Comparison of ENCODE assay signal across 8 mouse cellular contexts in the genomic region with DNA sequence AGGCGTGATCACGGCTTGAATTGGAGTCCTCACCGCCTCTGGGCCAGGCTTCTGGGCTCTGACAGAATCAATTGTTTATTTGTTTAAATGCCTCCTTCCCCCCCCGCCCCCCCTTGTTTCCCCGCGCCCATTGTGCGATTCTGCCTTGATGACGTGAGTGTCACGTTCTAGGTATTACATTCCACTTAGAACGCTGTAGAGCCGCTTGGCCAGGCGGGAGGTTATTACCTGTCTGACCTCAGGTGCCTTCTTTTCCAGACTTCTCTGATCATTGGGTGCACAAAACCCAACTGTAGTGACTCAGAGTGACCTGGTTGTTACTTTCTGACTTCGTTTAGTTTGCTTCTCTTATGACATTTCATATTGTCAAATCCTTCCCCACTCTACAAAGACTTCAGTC. TPM values are rescaled to one million over a fixed set of nuclear protein-coding genes. Genes with fewer than 3 reads are reported as not detected.
DNase-seq lines count a peak whose midpoint lies in the region; ATAC-seq lines count a peak whose summit lies in the region.

No protein-coding gene starts in this region.

- no peaks in the 10 kb centered on the region for H3K4me1 ChIP-seq in kidney, embryonic 14.5 days (ENCODE audit: control insufficient read depth, insufficient read depth, low read length)
- H3K4me1 ChIP-seq in embryonic facial prominence, embryonic 10.5 days = peaks cover 8% of the 10 kb centered on the region
- peaks cover 4% of the 10 kb centered on the region for H3K4me1 ChIP-seq in intestine, embryonic 16.5 days (ENCODE audit: control insufficient read depth, insufficient read depth, low read length)

- H3K4me2 ChIP-seq in kidney, embryonic 14.5 days (replicated peaks; ENCODE audit: low read depth, low read length) = peak overlapping the region; percentile 66
- H3K4me2 ChIP-seq in intestine, embryonic 16.5 days (ENCODE audit: low read depth, low read length) = peak overlapping the region; percentile 68

- peak overlapping the region; percentile 48; the same call in 1 of the 2 replicates for H3K27ac ChIP-seq in kidney, embryonic 14.5 days (ENCODE audit: low read depth, low read length)
- H3K27ac ChIP-seq in embryonic facial prominence, embryonic 10.5 days (replicated peaks) = peak overlapping the region; percentile 93
- H3K27ac ChIP-seq in intestine, embryonic 16.5 days (ENCODE audit: low read length) = peak overlapping the region; percentile 75

- peak overlapping the region; percentile 78 for H3K9ac ChIP-seq in kidney, embryonic 14.5 days (ENCODE audit: low read depth, low read length)
- H3K9ac ChIP-seq in intestine, embryonic 16.5 days (ENCODE audit: low read depth, low read length) = peak overlapping the region; percentile 94

- H3K36me3 ChIP-seq in kidney, embryonic 14.5 days (ENCODE audit: control insufficient read depth, insufficient read depth, low read length) = no peaks in the 10 kb centered on the region
- H3K36me3 ChIP-seq in embryonic facial prominence, embryonic 10.5 days (replicated peaks) = no peaks in the 10 kb centered on the region
- no peaks in the 10 kb centered on the region for H3K36me3 ChIP-seq in intestine, embryonic 16.5 days (ENCODE audit: control insufficient read depth, insufficient read depth, low read length)

- ATAC-seq in kidney, embryonic 14.5 days (ENCODE audit: low FRiP score, low TSS enrichment) = no peak; the same call in 1 of the 2 replicates
- peak; percentile 45 for ATAC-seq in intestine, embryonic 16.5 days
- peak; percentile 8; the same call in 1 of the 2 replicates for ATAC-seq in megakaryocyte progenitor cell, adult 5-6 weeks (replicated peaks; ENCODE audit: poor library complexity)
- no peak for ATAC-seq in activated CD4-positive, CD25-positive, alpha-beta regulatory T cell, adult 4 months

- H3K4me3 ChIP-seq in kidney, embryonic 14.5 days (ENCODE audit: low read length) = peak overlapping the region; percentile 79
- H3K4me3 ChIP-seq in embryonic facial prominence, embryonic 10.5 days = peak overlapping the region; percentile 83
- H3K4me3 ChIP-seq in intestine, embryonic 16.5 days (ENCODE audit: low read length) = peak overlapping the region; percentile 88

- no peak for DNase-seq in kidney, postnatal 4 days
- no peak for DNase-seq in embryonic facial prominence, embryonic 10.5 days (ENCODE audit: low spot score)
- DNase-seq in ovary, postnatal 14 days (ENCODE audit: low spot score) = no peak
- no peak for DNase-seq in adrenal gland, postnatal 25 days

- 3% methylated on average over 13 of the region's 13 CpGs for WGBS in kidney, embryonic 14.5 days
- WGBS in embryonic facial prominence, embryonic 10.5 days = 2% methylated on average over 13 of the region's 13 CpGs
- 2% methylated on average over 12 of the region's 13 CpGs for WGBS in intestine, embryonic 16.5 days

- H3K27me3 ChIP-seq in kidney, embryonic 14.5 days (ENCODE audit: control insufficient read depth, insufficient read depth, low read length) = no peaks in the 10 kb centered on the region
- no peaks in the 10 kb centered on the region for H3K27me3 ChIP-seq in embryonic facial prominence, embryonic 10.5 days (replicated peaks; ENCODE audit: low read depth, poor library complexity, severe bottlenecking)
- H3K27me3 ChIP-seq in intestine, embryonic 16.5 days (replicated peaks; ENCODE audit: control insufficient read depth, insufficient read depth, low read length) = no peaks in the 10 kb centered on the region

- H3K9me3 ChIP-seq in kidney, embryonic 14.5 days (ENCODE audit: control insufficient read depth, low read length) = no peaks in the 10 kb centered on the region
- no peaks in the 10 kb centered on the region for H3K9me3 ChIP-seq in embryonic facial prominence, embryonic 10.5 days
- no peaks in the 10 kb centered on the region for H3K9me3 ChIP-seq in intestine, embryonic 16.5 days (ENCODE audit: control insufficient read depth, low read length)

RNA-seq across cellular contexts. Expression of a gene that starts 0.6 kb away (rescaled TPM):
- 22.4 and 26.8 TPM in 2 replicates for polyA plus RNA-seq in kidney, embryonic 14.5 days (2014; fragmentation: Nextera tagmentation; extraction: Ambion mirVana)
- polyA plus RNA-seq in embryonic facial prominence, embryonic 10.5 days (2016; fragmentation: Nextera tagmentation; extraction: Ambion mirVana) = 21.2 and 21.3 TPM in 2 replicates
- polyA plus RNA-seq in intestine, embryonic 16.5 days (2015; fragmentation: Nextera tagmentation; extraction: Ambion mirVana) = 36.5 and 41.6 TPM in 2 replicates
- 19.1 and 19.3 TPM in 2 replicates for total RNA-seq in megakaryocyte progenitor cell, adult 5-6 weeks (2015)
- 10.1 and 16.2 TPM in 2 replicates for total RNA-seq in megakaryocyte progenitor cell, adult 5-6 weeks (2017)
- polyA plus RNA-seq in activated CD4-positive, CD25-positive, alpha-beta regulatory T cell, adult 4 months (2017; shearing (Covaris generic)) = 10 to 100 TPM; 60.6 to 84.4 TPM
- 67.2 and 81.2 TPM in 2 replicates for total RNA-seq in adrenal gland, postnatal 25 days (2021)

Comparison
In these comparisons a context has a peak if more than half of its experiments do, and no peak if none do; other contexts are left out.
1. ATAC-seq: peak in intestine, embryonic 16.5 days (single experiment) and megakaryocyte progenitor cell, adult 5-6 weeks (single experiment); none in kidney, embryonic 14.5 days (single experiment) and activated CD4-positive, CD25-positive, alpha-beta regulatory T cell, adult 4 months (single experiment).
2. Peak in every context shown above with its lines, with median percentiles within 50 percentile points of each other: H3K27ac ChIP-seq and H3K4me3 ChIP-seq.